Comparison of ENCODE assay signal across 9 mouse cellular contexts in the genomic region with DNA sequence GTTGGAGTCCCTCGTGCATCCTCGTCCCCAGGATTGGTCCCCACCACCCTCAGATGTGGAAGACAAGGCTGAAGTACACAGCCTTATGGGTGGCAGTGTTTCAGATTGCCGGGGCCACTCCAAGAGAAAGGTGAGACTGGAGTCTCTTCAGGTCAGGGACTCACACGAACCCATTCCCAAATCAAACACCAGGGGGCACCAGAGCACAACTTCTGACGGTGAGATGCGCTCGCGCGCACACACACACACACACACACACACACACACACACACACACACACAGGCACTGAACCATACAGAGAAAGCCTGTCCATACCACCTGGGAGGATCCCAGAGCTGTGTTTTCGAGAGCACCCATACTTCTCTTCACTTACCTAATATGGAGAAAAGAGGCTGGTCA. TPM values are rescaled to one million over a fixed set of nuclear protein-coding genes. Genes with fewer than 3 reads are reported as not detected.
A peak's percentile ranks its signal among the peaks of the same experiment; 100 is the strongest.
DNase-seq lines count a peak whose midpoint lies in the region; ATAC-seq and TF ChIP-seq lines count a peak whose summit lies in the region.
"Had no signal": no experiment of that assay in that cellular context is flagged by ENCODE, and none has a peak within 500 bp of the region (broad histone marks: within the 10 kb centered on the region; RNA-seq: fewer than 3 reads in every experiment).

No protein-coding gene starts in this region.

- H3K9ac ChIP-seq in heart, postnatal 0 days (replicated peaks; ENCODE audit: low read depth, low read length), result no peak overlapping the region
- no peak overlapping the region for H3K9ac ChIP-seq in neural tube, embryonic 15.5 days (replicated peaks)

- H3K27ac ChIP-seq in embryonic fibroblast, embryonic 13.5 days (ENCODE audit: insufficient read depth, low read length), result no peak overlapping the region
- no peak overlapping the region for H3K27ac ChIP-seq in heart, postnatal 0 days (ENCODE audit: low read depth)
- no peak overlapping the region for H3K27ac ChIP-seq in neural tube, embryonic 15.5 days (replicated peaks)

- peak; percentile 79 for DNase-seq in CD4-positive helper T cell, adult 2 months (ENCODE audit: low read depth, low spot score)
- DNase-seq in adrenal gland, postnatal 36 days, result peak; percentile 78 to 82
- DNase-seq in heart, postnatal 0 days (ENCODE audit: low spot score), result peak; percentile 44
- peak; percentile 89 for DNase-seq in kidney, postnatal 4 days
- DNase-seq in lung, adult 18-20 months, result peak; percentile 56 to 67
- peak; percentile 40 to 83 for DNase-seq in thymus, postnatal 10 days (ENCODE audit: low spot score in 2 of 2)

- no peaks in the 10 kb centered on the region for H3K36me3 ChIP-seq in heart, postnatal 0 days (replicated peaks; ENCODE audit: control insufficient read depth, insufficient read depth, low read length)
- peaks cover 13% of the 10 kb centered on the region for H3K36me3 ChIP-seq in neural tube, embryonic 15.5 days

- H3K27me3 ChIP-seq in heart, postnatal 0 days (ENCODE audit: control insufficient read depth, insufficient read depth, low read length), result 0 out of 2 replicates have a peak, but pooled peaks cover under 1% of the 10 kb centered on the region
- H3K27me3 ChIP-seq in neural tube, embryonic 15.5 days (replicated peaks), result peaks cover 4% of the 10 kb centered on the region; the same call in 1 of the 2 replicates

- TF ChIP-seq CTCF in embryonic fibroblast, embryonic 13.5 days (IDR thresholded peaks at IDR 0.05; ENCODE audit: borderline replicate concordance, insufficient read depth, low read length), result peak; percentile 69; the same call in 1 of the 2 replicates
- TF ChIP-seq CTCF in heart, postnatal 0 days (IDR thresholded peaks at IDR 0.05; ENCODE audit: low read depth), result peak; percentile 77

- TF ChIP-seq POLR2A in embryonic fibroblast, embryonic 13.5 days (IDR thresholded peaks at IDR 0.05; ENCODE audit: low read depth, low read length), result no peak

- ATAC-seq in heart, postnatal 0 days (ENCODE audit: insufficient read depth, low read depth), result 0 out of 2 replicates have a peak, but pooled peaks have one; percentile 40
- ATAC-seq in neural tube, embryonic 15.5 days (ENCODE audit: low FRiP score), result peak; percentile 40; the same call in 1 of the 2 replicates

- TF ChIP-seq EP300 in heart, postnatal 0 days (IDR thresholded peaks at IDR 0.05; ENCODE audit: low read depth), result no peak

- no peaks in the 10 kb centered on the region for H3K9me3 ChIP-seq in heart, postnatal 0 days (replicated peaks; ENCODE audit: control insufficient read depth, low read length)
- H3K9me3 ChIP-seq in neural tube, embryonic 15.5 days (replicated peaks), result no peaks in the 10 kb centered on the region

- no peaks in the 10 kb centered on the region for H3K4me1 ChIP-seq in embryonic fibroblast, embryonic 13.5 days (ENCODE audit: control insufficient read depth, insufficient read depth, low read length)
- H3K4me1 ChIP-seq in heart, postnatal 0 days (ENCODE audit: control insufficient read depth, insufficient read depth), result no peaks in the 10 kb centered on the region
- 0 out of 2 replicates have a peak, but pooled peaks cover 3% of the 10 kb centered on the region for H3K4me1 ChIP-seq in neural tube, embryonic 15.5 days

- H3K4me2 ChIP-seq in heart, postnatal 0 days (ENCODE audit: low read depth, low read length), result no peak overlapping the region
- no peak overlapping the region for H3K4me2 ChIP-seq in neural tube, embryonic 15.5 days

- WGBS in heart, postnatal 0 days, result 4% methylated on average over 10 of the region's 10 CpGs
- WGBS in neural tube, embryonic 15.5 days, result 2% methylated on average over 9 of the region's 10 CpGs

- no peak overlapping the region for H3K4me3 ChIP-seq in embryonic fibroblast, embryonic 13.5 days (ENCODE audit: insufficient read depth, low read length)
- no peak overlapping the region for H3K4me3 ChIP-seq in heart, postnatal 0 days (ENCODE audit: low read depth, low read length)
- H3K4me3 ChIP-seq in neural tube, embryonic 15.5 days (replicated peaks), result no peak overlapping the region
- H3K4me3 ChIP-seq: erythroblast, embryonic 14.5 days had no signal

RNA-seq across cellular contexts. Expression of gene Igdcc3, which starts 7.2 kb away (rescaled TPM):
- total RNA-seq in adrenal gland, postnatal 36 days (2021), result 1 to 10 TPM; 1.2 to 1.9 TPM
- polyA plus RNA-seq in embryonic fibroblast, embryonic 13.5 days (2011; ENCODE audit: insufficient read length, low read depth, missing spikeins), result not detected in 2 replicates
- total RNA-seq in heart, postnatal 0 days (2014; rRNA removed; ENCODE audit: low replicate concordance), result not detected in 2 replicates
- polyA plus RNA-seq in heart, postnatal 0 days (2015; fragmentation: Nextera tagmentation; extraction: Ambion mirVana), result 0.11 and 0.15 TPM in 2 replicates
- polyA plus RNA-seq in neural tube, embryonic 15.5 days (2015; fragmentation: Nextera tagmentation; extraction: Ambion mirVana), result 7.9 and 8.9 TPM in 2 replicates
- polyA plus RNA-seq: erythroblast, embryonic 14.5 days had no signal

RNA-seq across cellular contexts. Expression of gene Igdcc4, which starts 32.5 kb away (rescaled TPM):
- total RNA-seq in adrenal gland, postnatal 36 days (2021), result 10 to 100 TPM; 31.8 to 32.6 TPM
- polyA plus RNA-seq in embryonic fibroblast, embryonic 13.5 days (2011; ENCODE audit: insufficient read length, low read depth, missing spikeins), result 25.1 and 42.1 TPM in 2 replicates
- 10.9 and 13.9 TPM in 2 replicates for total RNA-seq in heart, postnatal 0 days (2014; rRNA removed; ENCODE audit: low replicate concordance)
- 3.0 and 3.2 TPM in 2 replicates for polyA plus RNA-seq in heart, postnatal 0 days (2015; fragmentation: Nextera tagmentation; extraction: Ambion mirVana)
- 15.1 and 17.8 TPM in 2 replicates for polyA plus RNA-seq in neural tube, embryonic 15.5 days (2015; fragmentation: Nextera tagmentation; extraction: Ambion mirVana)
- polyA plus RNA-seq: erythroblast, embryonic 14.5 days had no signal
